Mouse (Mus musculus): ENCODE measurements at regions not wholly inside any gene's neighbourhood (a gene's known extent, or its start where the extent isn't known, plus 50 kb on each side); places are given as distances from the start of the nearest gene placed in this dataset.
"Not testable (repeated sequence)": the region's sequence is repeated elsewhere in the genome, so short reads cannot be mapped to it uniquely, and the experiment has no call there.

- Histone ChIP-seq H3K4me1 (ENCODE audit: control insufficient read depth, insufficient read depth, low read length) (no peaks in the 10 kb centered on the region), H3K27ac (replicated peaks; ENCODE audit: low read depth, low read length) (no peak overlapping the region), H3K9ac (replicated peaks; ENCODE audit: low read length) (no peak overlapping the region), H3K9me3 (ENCODE audit: control insufficient read depth, low read length) (no peaks in the 10 kb centered on the region), H3K36me3 (ENCODE audit: control insufficient read depth, insufficient read depth, low read length) (no peaks in the 10 kb centered on the region), H3K27me3 (ENCODE audit: control insufficient read depth, insufficient read depth, low read length) (no peaks in the 10 kb centered on the region), H3K4me3 (replicated peaks; ENCODE audit: low read depth, low read length) (no peak overlapping the region), H3K4me2 (ENCODE audit: low read length) (no peak overlapping the region)
- WGBS, result 31% methylated on average over 4 of the region's 4 CpGs
- no peak; the same call in 1 of the 2 replicates for ATAC-seq (ENCODE audit: low FRiP score, low TSS enrichment)
- peak; percentile 19 for DNase-seq
Measured at GRCm38 (mm10) chr1:95397188-95397587, 83.8 kb downstream of the Fam174a start.

- H3K27me3 ChIP-seq (ENCODE audit: control insufficient read depth, insufficient read depth, low read length), result no peaks in the 10 kb centered on the region
- H3K4me1 ChIP-seq (ENCODE audit: control insufficient read depth, insufficient read depth, low read length), result no peaks in the 10 kb centered on the region
- 91% methylated on average over 7 of the region's 7 CpGs for WGBS
- no peak for ATAC-seq (ENCODE audit: low FRiP score, low TSS enrichment)
- no peak overlapping the region for H3K9ac ChIP-seq (replicated peaks; ENCODE audit: low read length)
- no peak overlapping the region for H3K4me2 ChIP-seq (ENCODE audit: low read length)
- no peaks in the 10 kb centered on the region for H3K36me3 ChIP-seq (ENCODE audit: control insufficient read depth, insufficient read depth, low read length)
- H3K9me3 ChIP-seq (ENCODE audit: control insufficient read depth, low read length), result no peaks in the 10 kb centered on the region
- H3K27ac ChIP-seq (replicated peaks; ENCODE audit: low read depth, low read length), result no peak overlapping the region
- DNase-seq, result no peak
- H3K4me3 ChIP-seq (replicated peaks; ENCODE audit: low read depth, low read length), result no peak overlapping the region
Measured at GRCm38 (mm10) chr1:95399764-95400163, 86.3 kb downstream of the Fam174a start.

GRCm38 (mm10) chr1:95422253-95422652 lies 108.8 kb downstream of the Fam174a start:
- Histone ChIP-seq H3K36me3 (ENCODE audit: control insufficient read depth, insufficient read depth, low read length) (no peaks in the 10 kb centered on the region), H3K4me1 (ENCODE audit: control insufficient read depth, insufficient read depth, low read length) (no peaks in the 10 kb centered on the region), H3K4me3 (replicated peaks; ENCODE audit: low read depth, low read length) (no peak overlapping the region), H3K9me3 (ENCODE audit: control insufficient read depth, low read length) (no peaks in the 10 kb centered on the region), H3K27me3 (ENCODE audit: control insufficient read depth, insufficient read depth, low read length) (no peaks in the 10 kb centered on the region), H3K4me2 (ENCODE audit: low read length) (no peak overlapping the region), H3K9ac (replicated peaks; ENCODE audit: low read length) (no peak overlapping the region), H3K27ac (replicated peaks; ENCODE audit: low read depth, low read length) (no peak overlapping the region)
- 0 out of 2 replicates have a peak, but pooled peaks have one; percentile 31 for ATAC-seq (ENCODE audit: low FRiP score, low TSS enrichment)
- WGBS, result 62% methylated on average over 1 of the region's 1 CpGs
- DNase-seq, result peak; percentile 39

GRCm38 (mm10) chr1:95425420-95425819 lies 112.0 kb downstream of the Fam174a start:
- Histone ChIP-seq H3K36me3 (ENCODE audit: control insufficient read depth, insufficient read depth, low read length) (no peaks in the 10 kb centered on the region), H3K9ac (replicated peaks; ENCODE audit: low read length) (no peak overlapping the region), H3K9me3 (ENCODE audit: control insufficient read depth, low read length) (no peaks in the 10 kb centered on the region), H3K4me1 (ENCODE audit: control insufficient read depth, insufficient read depth, low read length) (no peaks in the 10 kb centered on the region), H3K27ac (replicated peaks; ENCODE audit: low read depth, low read length) (no peak overlapping the region), H3K4me2 (ENCODE audit: low read length) (no peak overlapping the region), H3K27me3 (ENCODE audit: control insufficient read depth, insufficient read depth, low read length) (no peaks in the 10 kb centered on the region), H3K4me3 (replicated peaks; ENCODE audit: low read depth, low read length) (no peak overlapping the region)
- no peak for ATAC-seq (ENCODE audit: low FRiP score, low TSS enrichment)
- DNase-seq, result no peak

GRCm38 (mm10) chr1:95437155-95437554 lies 123.7 kb downstream of the Fam174a start:
- Histone ChIP-seq H3K4me1 (ENCODE audit: control insufficient read depth, insufficient read depth, low read length) (no peaks in the 10 kb centered on the region), H3K4me2 (ENCODE audit: low read length) (no peak overlapping the region), H3K27me3 (ENCODE audit: control insufficient read depth, insufficient read depth, low read length) (no peaks in the 10 kb centered on the region), H3K36me3 (ENCODE audit: control insufficient read depth, insufficient read depth, low read length) (no peaks in the 10 kb centered on the region), H3K9ac (replicated peaks; ENCODE audit: low read length) (no peak overlapping the region), H3K9me3 (ENCODE audit: control insufficient read depth, low read length) (no peaks in the 10 kb centered on the region), H3K4me3 (replicated peaks; ENCODE audit: low read depth, low read length) (no peak overlapping the region), H3K27ac (replicated peaks; ENCODE audit: low read depth, low read length) (no peak overlapping the region)
- ATAC-seq (ENCODE audit: low FRiP score, low TSS enrichment) (no peak), DNase-seq (no peak)

- Histone ChIP-seq H3K9me3 (ENCODE audit: control insufficient read depth, low read length) (no peaks in the 10 kb centered on the region), H3K4me2 (ENCODE audit: low read length) (no peak overlapping the region), H3K4me3 (replicated peaks; ENCODE audit: low read depth, low read length) (no peak overlapping the region), H3K27ac (replicated peaks; ENCODE audit: low read depth, low read length) (no peak overlapping the region), H3K36me3 (ENCODE audit: control insufficient read depth, insufficient read depth, low read length) (no peaks in the 10 kb centered on the region), H3K9ac (replicated peaks; ENCODE audit: low read length) (no peak overlapping the region), H3K27me3 (ENCODE audit: control insufficient read depth, insufficient read depth, low read length) (no peaks in the 10 kb centered on the region), H3K4me1 (ENCODE audit: control insufficient read depth, insufficient read depth, low read length) (no peaks in the 10 kb centered on the region)
- ATAC-seq (ENCODE audit: low FRiP score, low TSS enrichment) (no peak), DNase-seq (no peak)
- WGBS, result 73% methylated on average over 3 of the region's 3 CpGs
Measured at GRCm38 (mm10) chr1:95445541-95445940, 132.1 kb downstream of the Fam174a start.

- no peak overlapping the region for H3K4me2 ChIP-seq (ENCODE audit: low read length)
- no peak for ATAC-seq (ENCODE audit: low FRiP score, low TSS enrichment)
Measured at GRCm38 (mm10) chr1:95448962-95449558, 135.6 kb downstream of the Fam174a start.

GRCm38 (mm10) chr1:95450920-95451332 lies 137.5 kb downstream of the Fam174a start:
- Histone ChIP-seq H3K9me3 (ENCODE audit: control insufficient read depth, low read length) (no peaks in the 10 kb centered on the region), H3K4me3 (replicated peaks; ENCODE audit: low read depth, low read length) (no peak overlapping the region), H3K36me3 (ENCODE audit: control insufficient read depth, insufficient read depth, low read length) (no peaks in the 10 kb centered on the region), H3K4me2 (ENCODE audit: low read length) (no peak overlapping the region), H3K9ac (replicated peaks; ENCODE audit: low read length) (no peak overlapping the region), H3K27ac (replicated peaks; ENCODE audit: low read depth, low read length) (no peak overlapping the region), H3K27me3 (ENCODE audit: control insufficient read depth, insufficient read depth, low read length) (no peaks in the 10 kb centered on the region), H3K4me1 (ENCODE audit: control insufficient read depth, insufficient read depth, low read length) (no peaks in the 10 kb centered on the region)
- DNase-seq, result no peak
- no peak for ATAC-seq (ENCODE audit: low FRiP score, low TSS enrichment)
- WGBS, result 94% methylated on average over 4 of the region's 4 CpGs

More at GRCm38 (mm10) chr1:95448962-95449558, 135.6 kb downstream of the Fam174a start:
- H3K4me3 ChIP-seq (replicated peaks; ENCODE audit: low read depth, low read length), result no peak overlapping the region
- H3K36me3 ChIP-seq (ENCODE audit: control insufficient read depth, insufficient read depth, low read length), result no peaks in the 10 kb centered on the region
- H3K9ac ChIP-seq (replicated peaks; ENCODE audit: low read length), result no peak overlapping the region
- no peak overlapping the region for H3K27ac ChIP-seq (replicated peaks; ENCODE audit: low read depth, low read length)
- no peaks in the 10 kb centered on the region for H3K9me3 ChIP-seq (ENCODE audit: control insufficient read depth, low read length)
- WGBS, result 74% methylated on average over 7 of the region's 7 CpGs
- H3K4me1 ChIP-seq (ENCODE audit: control insufficient read depth, insufficient read depth, low read length), result no peaks in the 10 kb centered on the region
- H3K27me3 ChIP-seq (ENCODE audit: control insufficient read depth, insufficient read depth, low read length), result no peaks in the 10 kb centered on the region
- peak; percentile 39 for DNase-seq

- not testable (repeated sequence) for H3K9ac ChIP-seq (replicated peaks; ENCODE audit: low read length); H3K9me3 ChIP-seq (ENCODE audit: control insufficient read depth, low read length); H3K27ac ChIP-seq (replicated peaks; ENCODE audit: low read depth, low read length); H3K4me2 ChIP-seq (ENCODE audit: low read length); H3K27me3 ChIP-seq (ENCODE audit: control insufficient read depth, insufficient read depth, low read length); H3K4me1 ChIP-seq (ENCODE audit: control insufficient read depth, insufficient read depth, low read length); H3K36me3 ChIP-seq (ENCODE audit: control insufficient read depth, insufficient read depth, low read length); H3K4me3 ChIP-seq (replicated peaks; ENCODE audit: low read depth, low read length)
- whole genome bisulfite sequencing, result 81% methylated on average over 6 of the region's 6 CpGs
- ATAC-seq (ENCODE audit: low FRiP score, low TSS enrichment), result 0 out of 2 replicates have a peak, but pooled peaks have one; percentile 77
- peak; percentile 71 for DNase-seq
Measured at GRCm38 (mm10) chr1:95451755-95452154, 138.3 kb downstream of the Fam174a start.

Measured in midbrain, embryonic 14.5 days (tissue).